Mouse (Mus musculus): ENCODE data around the gene Zfp30.

DNA sequence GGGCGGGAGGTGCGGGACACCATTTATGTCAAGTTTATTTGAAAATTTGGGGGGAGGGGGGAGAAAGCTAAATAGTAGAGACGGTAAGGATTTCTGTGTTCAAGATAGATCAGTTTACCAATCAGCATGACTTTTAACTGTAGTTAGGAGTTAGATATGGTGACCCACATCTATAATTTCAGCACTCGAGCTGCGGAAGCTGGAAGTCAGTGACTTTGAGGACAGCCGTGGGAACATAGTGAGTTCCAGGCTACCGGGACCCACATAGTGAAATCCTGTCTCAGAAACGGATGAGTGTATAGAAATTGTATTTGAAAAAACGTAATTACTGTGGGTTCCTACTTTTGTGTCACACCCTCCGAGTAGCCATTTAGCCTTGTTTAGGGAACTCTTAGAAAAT lies 14.8 kb upstream of the Zfp30 start:
- TF ChIP-seq CTCF (IDR thresholded peaks at IDR 0.05; ENCODE audit: low read depth, low read length) (no peak), POLR2A (IDR thresholded peaks at IDR 0.05; ENCODE audit: borderline replicate concordance, low read depth, low read length) (no peak)
